Mouse (Mus musculus) kidney, adult 2 months (tissue): ENCODE measurements around the gene Xrn1.

ENCODE experiments used
- CTCF ChIP-seq: fragments of 200-500 bp; conservative IDR thresholded peaks from 2 replicates; pipeline ENCODE4 v1.5.1; 2011; ENCODE audit warnings: low read depth, mild to moderate bottlenecking, control low read depth, low read length, moderate library complexity, mixed read lengths; ENCODE audit not compliant: insufficient read depth, insufficient read length
- POLR2A ChIP-seq: fragments of 200-500 bp; IDR thresholded peaks from one replicate; pipeline ENCODE4 v1.6.1; 2011; ENCODE audit warnings: low read depth, low read length, control low read depth

DNA sequence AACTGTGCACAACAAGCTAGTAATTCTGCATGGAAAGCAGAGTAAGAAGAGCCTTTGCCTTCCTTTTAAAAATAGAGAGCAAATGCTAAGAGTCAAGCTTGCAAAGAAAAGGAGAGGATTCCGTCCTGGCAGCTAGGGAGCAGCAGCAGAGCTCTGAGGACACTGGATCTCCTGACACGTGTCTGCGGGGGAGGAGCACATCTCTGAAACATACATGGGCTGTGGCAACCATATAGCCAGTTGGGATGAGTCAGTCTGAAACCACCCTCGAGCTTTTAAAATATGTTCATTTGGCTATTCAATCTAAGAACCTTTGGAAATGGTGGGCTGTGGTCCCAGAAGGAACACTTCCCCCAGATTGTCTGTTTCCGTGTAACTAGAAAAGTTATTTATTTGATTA, 100.3 kb downstream of the Xrn1 start:
- TF ChIP-seq CTCF (no peak), POLR2A (no peak)
